Mouse (Mus musculus) C2C12 (cell line): ENCODE results near the gene Aifm3.
"Not testable (repeated sequence)": the region's sequence is repeated elsewhere in the genome, so short reads cannot be mapped to it uniquely, and the experiment has no call there.

Experiments used
- CEBPB ChIP-seq: IDR thresholded peaks from one replicate; pipeline ENCODE4 v1.6.1; 2011; ENCODE audit warnings: low read depth, mild to moderate bottlenecking, control low read depth, moderate library complexity
- CTCF ChIP-seq: IDR thresholded peaks from one replicate; pipeline ENCODE4 v1.5.1; 2011; ENCODE audit not compliant: control insufficient read depth, insufficient read depth, insufficient read length
- MYOD1 ChIP-seq: IDR thresholded peaks from one replicate; pipeline ENCODE4 v1.6.1; 2011; ENCODE audit warnings: low read depth; ENCODE audit not compliant: control insufficient read depth, insufficient read length
- MYOG ChIP-seq: IDR thresholded peaks from one replicate; pipeline ENCODE4 v1.6.1; 2011; ENCODE audit not compliant: control insufficient read depth, insufficient read length; ENCODE audit errors: extremely low read depth
- USF1 ChIP-seq: IDR thresholded peaks from one replicate; pipeline ENCODE4 v1.6.1; 2011; ENCODE audit warnings: low read depth, mild to moderate bottlenecking, control low read depth, moderate library complexity

- not testable (repeated sequence) for TF ChIP-seq MYOD1, CTCF, CEBPB, USF1, MYOG
Observed at GRCm38 (mm10) chr16:17508031-17508430, 18.6 kb downstream of the Aifm3 start.
